Mouse (Mus musculus): ENCODE data around the gene Eif2ak3. TPM values are rescaled to one million over a fixed set of nuclear protein-coding genes. Genes with fewer than 3 reads are reported as not detected.

The Eif2ak3 gene
- polyA plus RNA-seq, 1 experiment from 2014 or later = 47.3 TPM

GRCm38 (mm10) chr6:70872570-70872969 is 28.3 kb downstream of the Eif2ak3 start:
- POLR2A ChIA-PET = interaction anchor here (0.5 to 0.6 kb wide), 2 partner anchors 47 to 59 kb away, joined by 3 read pairs; no protein-coding TSS in a partner anchor
- no peak for TF ChIP-seq CTCF (IDR thresholded peaks at IDR 0.05)
- CTCF ChIA-PET = interaction anchor here (0.8 to 3.5 kb wide), 4 partner anchors 8 to 61 kb away, joined by 3 to 12 read pairs (median 3); no protein-coding TSS in a partner anchor
- in situ Hi-C loops (cut with MboI; ENCODE audit: low pct_unique_long_range_greater_than_20kb) = no loop called here
- DNase-seq (ENCODE audit: low read depth, low spot score) (no peak), ATAC-seq (no peak)
- H3K27me3 ChIP-seq = no peaks in the 10 kb centered on the region

- CTCF ChIA-PET = interaction anchor here (1.3 to 3.2 kb wide), 5 partner anchors 30 to 68 kb away, joined by 3 to 29 read pairs (median 4); no protein-coding TSS in a partner anchor
- in situ Hi-C loops (cut with MboI; ENCODE audit: low pct_unique_long_range_greater_than_20kb) = no loop called here
- TF ChIP-seq CTCF (IDR thresholded peaks at IDR 0.05) = peak; percentile 67
- POLR2A ChIA-PET = no interaction called here
- no peaks in the 10 kb centered on the region for H3K27me3 ChIP-seq
- ATAC-seq = no peak
- no peak for DNase-seq (ENCODE audit: low read depth, low spot score)
Observed at GRCm38 (mm10) chr6:70874035-70874775, 29.9 kb downstream of the Eif2ak3 start.

- CTCF ChIA-PET = interaction anchor here (0.7 to 3.2 kb wide), 8 partner anchors 14 to 68 kb away, joined by 3 to 29 read pairs (median 4); no protein-coding TSS in a partner anchor
- no peak for TF ChIP-seq CTCF (IDR thresholded peaks at IDR 0.05)
- no peaks in the 10 kb centered on the region for H3K27me3 ChIP-seq
- peak; percentile 66 for ATAC-seq
- in situ Hi-C loops (cut with MboI; ENCODE audit: low pct_unique_long_range_greater_than_20kb) = loop anchor here (5.0 kb wide), 1 partner anchor 33 kb away; the partner anchor contains the start of gene Eif2ak3
- no peak for DNase-seq (ENCODE audit: low read depth, low spot score)
- POLR2A ChIA-PET = interaction anchor here (0.7 to 1.0 kb wide), 2 partner anchors 16 to 60 kb away, joined by 3 to 5 read pairs; no protein-coding TSS in a partner anchor
Observed at GRCm38 (mm10) chr6:70875017-70875416, 30.7 kb downstream of the Eif2ak3 start.

- peak; percentile 96 for TF ChIP-seq CTCF (IDR thresholded peaks at IDR 0.05)
- in situ Hi-C loops (cut with MboI; ENCODE audit: low pct_unique_long_range_greater_than_20kb) = loop anchor here (5.0 kb wide), 1 partner anchor 69 kb away; no protein-coding TSS in a partner anchor
- CTCF ChIA-PET = interaction anchor here (0.5 to 7.1 kb wide), 24 partner anchors 8 to 87 kb away, joined by 3 to 111 read pairs (median 6); partner anchors contain the start of gene Tex37
- no peaks in the 10 kb centered on the region for H3K27me3 ChIP-seq
- no peak for ATAC-seq
- peak; percentile 55 for DNase-seq (ENCODE audit: low read depth, low spot score)
- POLR2A ChIA-PET = interaction anchor here (1.3 to 1.8 kb wide), 2 partner anchors 34 to 69 kb away, joined by 3 to 7 read pairs; no protein-coding TSS in a partner anchor
Observed at GRCm38 (mm10) chr6:70880714-70881304, 36.5 kb downstream of the Eif2ak3 start.

GRCm38 (mm10) chr6:70887993-70888392 is 43.7 kb downstream of the Eif2ak3 start:
- in situ Hi-C loops (cut with MboI; ENCODE audit: low pct_unique_long_range_greater_than_20kb) = no loop called here
- DNase-seq (ENCODE audit: low read depth, low spot score) (no peak), ATAC-seq (no peak)
- no peaks in the 10 kb centered on the region for H3K27me3 ChIP-seq
- ChIA-PET POLR2A (no interaction called here), CTCF (interaction anchor here (1.3 to 2.1 kb wide), 4 partner anchors 8 to 90 kb away, joined by 6 to 9 read pairs (median 6); no protein-coding TSS in a partner anchor)
- TF ChIP-seq CTCF (IDR thresholded peaks at IDR 0.05) = no peak

- no peak for ATAC-seq
- in situ Hi-C loops (cut with MboI; ENCODE audit: low pct_unique_long_range_greater_than_20kb) = no loop called here
- no peaks in the 10 kb centered on the region for H3K27me3 ChIP-seq
- CTCF ChIA-PET = no interaction called here
- TF ChIP-seq CTCF (IDR thresholded peaks at IDR 0.05) = no peak
- DNase-seq (ENCODE audit: low read depth, low spot score) = no peak
- POLR2A ChIA-PET = no interaction called here
Observed at GRCm38 (mm10) chr6:70898166-70898565, 53.9 kb downstream of the Eif2ak3 start.

GRCm38 (mm10) chr6:70899594-70900003 is 55.3 kb downstream of the Eif2ak3 start:
- CTCF ChIA-PET = no interaction called here
- POLR2A ChIA-PET = no interaction called here
- ATAC-seq = no peak
- H3K27me3 ChIP-seq = no peaks in the 10 kb centered on the region
- TF ChIP-seq CTCF (IDR thresholded peaks at IDR 0.05) = no peak
- no peak for DNase-seq (ENCODE audit: low read depth, low spot score)
- in situ Hi-C loops (cut with MboI; ENCODE audit: low pct_unique_long_range_greater_than_20kb) = no loop called here

GRCm38 (mm10) chr6:70903689-70904088 is 59.4 kb downstream of the Eif2ak3 start:
- H3K27me3 ChIP-seq = no peaks in the 10 kb centered on the region
- TF ChIP-seq CTCF (IDR thresholded peaks at IDR 0.05) = no peak
- ChIA-PET CTCF (no interaction called here), POLR2A (no interaction called here)
- in situ Hi-C loops (cut with MboI; ENCODE audit: low pct_unique_long_range_greater_than_20kb) = no loop called here
- ATAC-seq (no peak), DNase-seq (ENCODE audit: low read depth, low spot score) (no peak)

GRCm38 (mm10) chr6:70909572-70909971 is 65.3 kb downstream of the Eif2ak3 start:
- CTCF ChIA-PET = interaction anchor here (1.5 kb wide), 1 partner anchor 13 kb away, joined by 3 read pairs; no protein-coding TSS in a partner anchor
- in situ Hi-C loops (cut with MboI; ENCODE audit: low pct_unique_long_range_greater_than_20kb) = no loop called here
- ATAC-seq = no peak
- no peaks in the 10 kb centered on the region for H3K27me3 ChIP-seq
- no peak for TF ChIP-seq CTCF (IDR thresholded peaks at IDR 0.05)
- DNase-seq (ENCODE audit: low read depth, low spot score) = no peak
- POLR2A ChIA-PET = no interaction called here

- no peak for TF ChIP-seq CTCF (IDR thresholded peaks at IDR 0.05)
- ATAC-seq (no peak), DNase-seq (ENCODE audit: low read depth, low spot score) (no peak)
- in situ Hi-C loops (cut with MboI; ENCODE audit: low pct_unique_long_range_greater_than_20kb) = no loop called here
- H3K27me3 ChIP-seq = no peaks in the 10 kb centered on the region
- ChIA-PET CTCF (interaction anchor here (1.5 kb wide), 1 partner anchor 14 kb away, joined by 3 read pairs; no protein-coding TSS in a partner anchor), POLR2A (no interaction called here)
Observed at GRCm38 (mm10) chr6:70910285-70910684, 66.0 kb downstream of the Eif2ak3 start.

Measured in Patski (cell line).